Mouse (Mus musculus) hindbrain, embryonic 10.5 days (tissue): ENCODE data around the gene St3gal5. TPM values are rescaled to one million over a fixed set of nuclear protein-coding genes. Genes with fewer than 3 reads are reported as not detected.

Source experiments
- DNase-seq: peaks from one replicate; pipeline ENCODE4 v3.0.0-alpha.2; 2017; ENCODE audit warnings: low spot score
- H3K27ac ChIP-seq: fragments of 300-500 bp; sonication (generic); 2 replicates; pipeline ENCODE4 v1.5.1; 2016; ENCODE audit warnings: mild to moderate bottlenecking, moderate library complexity
- H3K27me3 ChIP-seq: fragments of 300-500 bp; sonication (generic); 2 replicates; pipeline ENCODE4 v1.6.1; 2016; ENCODE audit warnings: mild to moderate bottlenecking; ENCODE audit not compliant: poor library complexity, insufficient read depth, severe bottlenecking
- H3K36me3 ChIP-seq: fragments of 300-500 bp; sonication (generic); 2 replicates; pipeline ENCODE4 v1.6.1; 2016; ENCODE audit warnings: mild to moderate bottlenecking, moderate library complexity
- H3K4me1 ChIP-seq: fragments of 300-500 bp; sonication (generic); replicated peaks from 2 replicates; pipeline ENCODE4 v1.6.1; 2016; ENCODE audit warnings: mild to moderate bottlenecking
- H3K4me3 ChIP-seq: fragments of 300-500 bp; sonication (generic); 2 replicates; pipeline ENCODE4 v1.5.1; 2016; ENCODE audit warnings: mild to moderate bottlenecking, moderate library complexity
- H3K9me3 ChIP-seq: fragments of 300-500 bp; sonication (generic); 2 replicates; pipeline ENCODE4 v1.6.1; 2016; ENCODE audit warnings: mild to moderate bottlenecking, moderate library complexity
- WGBS: fragments of 180-500 bp; shearing (Covaris S2); methylation state at CpG from one replicate; pipeline ENCODE4 v1.1.7; 2016; 5-methylcytosine and 5-hydroxymethylcytosine counted together
- polyA plus RNA-seq: library from polyadenylated mRNA; unstranded; fragments of >200 nt; fragmentation: Nextera tagmentation; extraction: Ambion mirVana; gene quantifications from 2 replicates; pipeline ENCODE4 v1.2.1, GENCODE M21; 2016

The St3gal5 gene
- polyA plus RNA-seq, 1 experiment from 2014 or later = 43.0 TPM

GRCm38 (mm10) chr6:72073781-72074180 is 23.6 kb upstream of the St3gal5 start:
- DNase-seq = no peak
- WGBS = 90% methylated on average over 4 of the region's 4 CpGs
- Histone ChIP-seq H3K9me3 (no peaks in the 10 kb centered on the region), H3K4me3 (no peak overlapping the region), H3K4me1 (no peaks in the 10 kb centered on the region), H3K27ac (no peak overlapping the region), H3K27me3 (no peaks in the 10 kb centered on the region), H3K36me3 (no peaks in the 10 kb centered on the region)

GRCm38 (mm10) chr6:72076512-72076911 is 20.9 kb upstream of the St3gal5 start:
- H3K9me3 ChIP-seq = peaks cover 10% of the 10 kb centered on the region
- H3K4me3 ChIP-seq = no peak overlapping the region
- no peaks in the 10 kb centered on the region for H3K4me1 ChIP-seq
- no peaks in the 10 kb centered on the region for H3K36me3 ChIP-seq
- 82% methylated on average over 9 of the region's 9 CpGs for WGBS
- no peaks in the 10 kb centered on the region for H3K27me3 ChIP-seq
- no peak overlapping the region for H3K27ac ChIP-seq
- no peak for DNase-seq

GRCm38 (mm10) chr6:72078178-72078577 is 19.2 kb upstream of the St3gal5 start:
- Histone ChIP-seq H3K4me3 (no peak overlapping the region), H3K9me3 (peaks cover 10% of the 10 kb centered on the region), H3K4me1 (no peaks in the 10 kb centered on the region), H3K27me3 (no peaks in the 10 kb centered on the region), H3K36me3 (no peaks in the 10 kb centered on the region), H3K27ac (no peak overlapping the region)
- WGBS = 83% methylated on average over 5 of the region's 5 CpGs
- DNase-seq = no peak

- H3K9me3 ChIP-seq = peaks cover 10% of the 10 kb centered on the region
- H3K4me3 ChIP-seq = no peak overlapping the region
- no peaks in the 10 kb centered on the region for H3K27me3 ChIP-seq
- H3K4me1 ChIP-seq = no peaks in the 10 kb centered on the region
- DNase-seq = no peak
- no peak overlapping the region for H3K27ac ChIP-seq
- H3K36me3 ChIP-seq = no peaks in the 10 kb centered on the region
- 94% methylated on average over 13 of the region's 13 CpGs for WGBS
These were observed 15.9 kb upstream of the St3gal5 start for GRCm38 (mm10) chr6:72081318-72082024.

- Histone ChIP-seq H3K9me3 (no peaks in the 10 kb centered on the region), H3K36me3 (no peaks in the 10 kb centered on the region), H3K4me1 (peaks cover 7% of the 10 kb centered on the region; the same call in 1 of the 2 replicates), H3K4me3 (no peak overlapping the region), H3K27me3 (no peaks in the 10 kb centered on the region), H3K27ac (no peak overlapping the region)
- WGBS = 84% methylated on average over 5 of the region's 5 CpGs
- DNase-seq = no peak
These were observed 10.0 kb upstream of the St3gal5 start for GRCm38 (mm10) chr6:72087402-72087801.

- H3K4me1 ChIP-seq = peaks cover 13% of the 10 kb centered on the region; the same call in 1 of the 2 replicates
- H3K36me3 ChIP-seq = no peaks in the 10 kb centered on the region
- no peak overlapping the region for H3K27ac ChIP-seq
- no peak for DNase-seq
- H3K4me3 ChIP-seq = no peak overlapping the region
- H3K27me3 ChIP-seq = no peaks in the 10 kb centered on the region
- WGBS = 85% methylated on average over 5 of the region's 5 CpGs
- no peaks in the 10 kb centered on the region for H3K9me3 ChIP-seq
These were observed 7.5 kb upstream of the St3gal5 start for GRCm38 (mm10) chr6:72089865-72090264.

- peak; percentile 32 for DNase-seq
- H3K4me3 ChIP-seq = no peak overlapping the region
- H3K27me3 ChIP-seq = peaks cover 3% of the 10 kb centered on the region
- no peaks in the 10 kb centered on the region for H3K9me3 ChIP-seq
- H3K36me3 ChIP-seq = no peaks in the 10 kb centered on the region
- WGBS = 50% methylated on average over 6 of the region's 6 CpGs
- no peak overlapping the region for H3K27ac ChIP-seq
- H3K4me1 ChIP-seq = peaks cover 15% of the 10 kb centered on the region; the same call in 1 of the 2 replicates
These were observed 6.4 kb upstream of the St3gal5 start for GRCm38 (mm10) chr6:72091007-72091406.

GRCm38 (mm10) chr6:72093121-72093520 is 4.3 kb upstream of the St3gal5 start:
- Histone ChIP-seq H3K4me3 (no peak overlapping the region), H3K27me3 (peaks cover 3% of the 10 kb centered on the region), H3K9me3 (no peaks in the 10 kb centered on the region), H3K27ac (no peak overlapping the region), H3K36me3 (no peaks in the 10 kb centered on the region), H3K4me1 (peaks cover 33% of the 10 kb centered on the region)
- 90% methylated on average over 1 of the region's 1 CpGs for WGBS
- no peak for DNase-seq

GRCm38 (mm10) chr6:72096217-72096616 is 1.2 kb upstream of the St3gal5 start:
- Histone ChIP-seq H3K27me3 (peaks cover 3% of the 10 kb centered on the region), H3K9me3 (no peaks in the 10 kb centered on the region), H3K4me1 (peaks cover 53% of the 10 kb centered on the region), H3K36me3 (no peaks in the 10 kb centered on the region), H3K27ac (no peak overlapping the region; the same call in none of the 2 replicates), H3K4me3 (no peak overlapping the region)
- WGBS = 77% methylated on average over 5 of the region's 5 CpGs
- no peak for DNase-seq

GRCm38 (mm10) chr6:72096669-72097068 is 723 bp upstream of the St3gal5 start:
- no peak for DNase-seq
- Histone ChIP-seq H3K4me1 (peaks cover 56% of the 10 kb centered on the region), H3K9me3 (no peaks in the 10 kb centered on the region), H3K27ac (peak overlapping the region; percentile 95), H3K4me3 (peak overlapping the region; percentile 81), H3K27me3 (peaks cover 3% of the 10 kb centered on the region), H3K36me3 (no peaks in the 10 kb centered on the region)
- 62% methylated on average over 8 of the region's 8 CpGs for WGBS

GRCm38 (mm10) chr6:72098021-72098655 is 746 bp downstream of the St3gal5 start:
- WGBS = 5% methylated on average over 15 of the region's 15 CpGs
- Histone ChIP-seq H3K36me3 (no peaks in the 10 kb centered on the region), H3K27ac (peak overlapping the region; percentile 95), H3K9me3 (no peaks in the 10 kb centered on the region), H3K27me3 (peaks cover 3% of the 10 kb centered on the region), H3K4me1 (peaks cover 49% of the 10 kb centered on the region), H3K4me3 (peak overlapping the region; percentile 81)
- no peak for DNase-seq

GRCm38 (mm10) chr6:72098691-72099090 is 1.3 kb downstream of the St3gal5 start:
- Histone ChIP-seq H3K36me3 (no peaks in the 10 kb centered on the region), H3K27me3 (peaks cover 3% of the 10 kb centered on the region), H3K27ac (peak overlapping the region; percentile 95; the same call in 1 of the 2 replicates), H3K4me1 (peaks cover 55% of the 10 kb centered on the region), H3K9me3 (no peaks in the 10 kb centered on the region), H3K4me3 (peak overlapping the region; percentile 81)
- DNase-seq = no peak
- WGBS = 35% methylated on average over 2 of the region's 2 CpGs

- H3K36me3 ChIP-seq = no peaks in the 10 kb centered on the region
- H3K27me3 ChIP-seq = peaks cover 3% of the 10 kb centered on the region
- no peaks in the 10 kb centered on the region for H3K9me3 ChIP-seq
- WGBS = 79% methylated on average over 3 of the region's 3 CpGs
- no peak overlapping the region for H3K27ac ChIP-seq
- no peak for DNase-seq
- H3K4me1 ChIP-seq = peaks cover 57% of the 10 kb centered on the region
- H3K4me3 ChIP-seq = peak overlapping the region; percentile 81
These were observed 1.9 kb downstream of the St3gal5 start for GRCm38 (mm10) chr6:72099281-72099680.
